Mouse (Mus musculus): ENCODE measurements around the gene Ces2f.
"Not testable (repeated sequence)": the region's sequence is repeated elsewhere in the genome, so short reads cannot be mapped to it uniquely, and the experiment has no call there.

The Ces2f gene

GRCm38 (mm10) chr8:104947056-104947455 lies at the start of gene Ces2f:
Gene Ces2f (plus strand): TSS chr8:104947356.
- no peak for DNase-seq (ENCODE audit: low read depth, low spot score)

GRCm38 (mm10) chr8:104901746-104902145 lies 45.4 kb upstream of the Ces2f start:
- no peak for DNase-seq (ENCODE audit: low read depth, low spot score)

GRCm38 (mm10) chr8:104907111-104907510 lies 40.0 kb upstream of the Ces2f start:
- no peak for DNase-seq (ENCODE audit: low read depth, low spot score)

GRCm38 (mm10) chr8:104909021-104909420 lies 38.1 kb upstream of the Ces2f start:
- DNase-seq (ENCODE audit: low read depth, low spot score) = peak; percentile 6

GRCm38 (mm10) chr8:104909651-104910050 lies 37.5 kb upstream of the Ces2f start:
- not testable (repeated sequence) for DNase-seq (ENCODE audit: low read depth, low spot score)

- no peak for DNase-seq (ENCODE audit: low read depth, low spot score)
Observed at GRCm38 (mm10) chr8:104925972-104926596, 21.1 kb upstream of the Ces2f start, which contains the start of gene Ces2e. Gene Ces2e (plus strand): TSS chr8:104926260.

- DNase-seq (ENCODE audit: low read depth, low spot score) = no peak
Observed at GRCm38 (mm10) chr8:104927301-104927700, 19.9 kb upstream of the Ces2f start.

GRCm38 (mm10) chr8:104944665-104945064 lies 2.5 kb upstream of the Ces2f start:
- no peak for DNase-seq (ENCODE audit: low read depth, low spot score)

GRCm38 (mm10) chr8:104949031-104949430 lies 1.9 kb downstream of the Ces2f start:
- no peak for DNase-seq (ENCODE audit: low read depth, low spot score)

- DNase-seq (ENCODE audit: low read depth, low spot score) = no peak
Observed at GRCm38 (mm10) chr8:104961537-104961961, 14.4 kb downstream of the Ces2f start, which contains the start of gene Ces2g. Gene Ces2g (plus strand): TSS chr8:104961718.

- DNase-seq (ENCODE audit: low read depth, low spot score) = no peak
Observed at GRCm38 (mm10) chr8:104962229-104962901, 15.2 kb downstream of the Ces2f start.

- DNase-seq (ENCODE audit: low read depth, low spot score) = no peak
Observed at GRCm38 (mm10) chr8:104963375-104963894, 16.3 kb downstream of the Ces2f start.

- DNase-seq (ENCODE audit: low read depth, low spot score) = no peak
Observed at GRCm38 (mm10) chr8:104984126-104984525, 37.0 kb downstream of the Ces2f start.

GRCm38 (mm10) chr8:104984942-104985341 lies 37.8 kb downstream of the Ces2f start:
- DNase-seq (ENCODE audit: low read depth, low spot score) = no peak

GRCm38 (mm10) chr8:104998191-104998590 lies 51.0 kb downstream of the Ces2f start:
- DNase-seq (ENCODE audit: low read depth, low spot score) = no peak

GRCm38 (mm10) chr8:104999183-104999582 lies 52.0 kb downstream of the Ces2f start:
- no peak for DNase-seq (ENCODE audit: low read depth, low spot score)

GRCm38 (mm10) chr8:105000586-105000985 lies 53.4 kb downstream of the Ces2f start, which contains the start of gene Ces2h:
Gene Ces2h (plus strand): TSS chr8:105000853.
- DNase-seq (ENCODE audit: low read depth, low spot score) = no peak

Data from CD4-positive helper T cell, adult 2 months (primary cell).